Mouse (Mus musculus) layer of hippocampus, postnatal 14 days (tissue): Measurements from ENCODE around the gene Zscan26. TPM values are rescaled to one million over a fixed set of nuclear protein-coding genes. Genes with fewer than 3 reads are reported as not detected.
"Not testable (repeated sequence)": the region's sequence is repeated elsewhere in the genome, so short reads cannot be mapped to it uniquely, and the experiment has no call there.

Source experiments
- DNase-seq, 2 experiments: peaks; one replicate each; pipeline ENCODE4 v3.0.0; 2021 to 2022; ENCODE audit warnings: low spot score in 2 of 2, mixed read lengths in 1 of 2
- long read RNA-seq, 2 experiments: library from polyadenylated mRNA; stranded (forward); transcript quantifications; one replicate each; pipeline ENCODE4 v2.0.0; 2021
- total RNA-seq, 2 experiments: library from RNA; stranded (reverse); gene quantifications; 2 replicates each; pipeline ENCODE4 v1.2.3; 2021

Gene Zscan26
- total RNA-seq, result 10 to 100 TPM; 33.9 to 35.6 TPM
- long read RNA-seq, experiment 1, partial matches to known transcripts, result 0 of 3 reads
- long read RNA-seq, experiment 1, other reads (novel, unspliced or antisense), result 3 of 3 reads
- long read RNA-seq, experiment 2, full-length matches to known transcripts, result 1 of 2 reads
- long read RNA-seq, experiment 2, partial matches to known transcripts, result 0 of 2 reads
- long read RNA-seq, experiment 2, other reads (novel, unspliced or antisense), result 1 of 2 reads

DNA sequence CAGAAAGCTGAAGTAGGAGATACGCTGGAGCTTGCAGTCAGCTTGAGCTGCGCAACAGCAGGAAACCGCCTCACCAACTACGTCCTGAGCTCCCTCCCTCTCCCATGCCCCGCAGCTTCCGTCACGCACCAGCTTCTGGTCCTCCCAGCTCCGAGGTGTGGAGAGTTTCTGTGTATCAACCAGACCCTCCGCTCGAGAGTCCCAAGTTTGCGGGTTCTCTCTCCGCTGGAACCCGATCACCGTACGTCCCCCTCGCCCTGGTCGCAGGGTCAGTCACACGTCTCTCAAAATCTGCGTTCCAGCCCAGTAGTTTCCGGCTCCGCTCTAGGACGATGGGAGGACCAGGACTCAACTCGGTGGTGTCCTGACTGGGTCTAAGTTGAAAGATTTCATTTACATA, at the start of gene Zscan26:
Gene Zscan26 (minus strand): TSS at position 282 of the 400 bp plus-strand sequence.
- DNase-seq, result peak; percentile 84 to 85

DNA sequence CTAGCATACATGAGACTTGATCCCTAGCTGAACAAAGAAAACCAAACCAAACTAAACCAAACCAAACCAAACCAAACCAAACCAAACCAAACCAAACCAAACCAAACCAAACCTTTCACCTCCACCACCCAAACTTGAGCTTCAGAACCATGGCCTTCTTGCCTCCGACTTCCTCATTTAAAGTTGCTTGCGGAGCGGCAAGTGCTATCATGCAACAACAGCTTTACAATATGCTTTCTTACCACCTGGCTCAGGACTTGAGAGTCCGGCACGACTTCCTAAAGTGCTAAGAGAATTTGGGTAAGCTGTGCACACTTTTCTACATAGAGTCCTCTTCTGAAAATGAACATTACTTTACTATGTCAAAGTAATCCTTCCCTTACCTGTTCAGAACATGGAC, 48.8 kb upstream of the Zscan26 start:
- DNase-seq, result no peak

DNA sequence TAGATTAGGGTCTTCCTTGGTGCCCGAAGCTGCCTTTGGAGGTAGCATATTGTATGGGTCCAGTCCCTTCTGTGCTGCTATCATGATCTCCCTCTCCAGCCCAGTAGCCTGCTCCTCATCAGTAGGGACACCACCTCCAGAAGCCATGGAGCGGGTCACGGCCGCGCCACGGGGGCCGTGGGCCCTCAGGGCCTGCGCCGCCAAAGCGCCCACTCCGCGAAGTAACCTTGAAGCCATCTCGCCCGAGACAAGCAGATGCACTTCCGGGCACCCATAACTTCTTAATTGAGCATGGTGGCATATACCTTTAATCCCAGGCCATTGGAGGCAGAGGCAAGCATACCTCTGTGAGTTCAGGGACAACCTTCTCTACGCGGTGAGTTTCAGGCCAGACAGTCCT, 47.7 kb upstream of the Zscan26 start, which contains the start of gene Gm11273:
Gene Gm11273 (minus strand): TSS at position 237 of the 400 bp plus-strand sequence.
- not testable (repeated sequence) for DNase-seq

GRCm38 (mm10) chr13:21495080-21495479, 41.5 kb upstream of the Zscan26 start, which contains the start of gene AK157302:
AK157302 (plus strand) TSS chr13:21495223.
- no peak for DNase-seq

DNA sequence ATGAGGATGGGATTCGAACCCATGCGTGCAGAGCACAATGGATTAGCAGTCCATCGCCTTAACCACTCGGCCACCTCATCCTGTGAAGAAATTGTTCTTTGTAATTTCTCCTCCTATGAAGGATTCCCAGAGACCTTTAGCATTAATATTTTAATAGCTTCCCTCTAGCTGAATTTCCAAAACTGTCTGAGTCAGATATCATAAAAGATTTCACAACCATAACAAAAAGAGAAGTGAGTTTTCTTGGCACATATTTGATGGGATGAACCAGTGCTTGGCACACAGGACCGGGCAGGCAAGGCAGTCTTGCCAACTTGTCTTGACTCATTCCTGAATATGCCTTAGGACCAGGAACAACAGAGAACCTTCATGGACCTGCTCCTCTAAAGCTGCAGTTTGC, 39.3 kb upstream of the Zscan26 start:
- no peak for DNase-seq

DNA sequence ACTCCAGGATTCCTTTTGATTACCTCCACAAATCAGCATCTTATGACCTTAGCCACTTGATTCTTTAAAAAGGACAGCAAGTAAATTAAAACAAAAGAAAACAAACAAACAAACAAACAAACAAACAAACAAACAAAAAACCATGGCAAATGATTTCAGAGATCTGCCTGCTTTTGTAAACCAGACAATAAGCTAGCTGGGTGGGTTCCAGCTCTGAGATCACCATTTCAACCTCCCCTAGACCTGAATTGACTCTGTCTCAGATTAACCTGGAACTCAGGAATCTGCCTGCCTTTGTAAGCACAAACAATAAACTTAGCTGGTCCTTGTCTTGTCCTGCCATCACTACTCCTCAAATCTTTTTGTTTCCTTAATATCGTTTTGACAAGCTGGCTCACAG, 33.4 kb upstream of the Zscan26 start:
- no peak for DNase-seq

- peak; percentile 77 to 84 for DNase-seq
Measured at GRCm38 (mm10) chr13:21478759-21479670, 25.5 kb upstream of the Zscan26 start, which contains the start of the genes Zkscan4 and Gm10065. Zkscan4 (plus strand) TSS chr13:21478907. Gm10065 (minus strand) TSS chr13:21479441.

GRCm38 (mm10) chr13:21472427-21472826, 18.9 kb upstream of the Zscan26 start:
- no peak for DNase-seq

DNA sequence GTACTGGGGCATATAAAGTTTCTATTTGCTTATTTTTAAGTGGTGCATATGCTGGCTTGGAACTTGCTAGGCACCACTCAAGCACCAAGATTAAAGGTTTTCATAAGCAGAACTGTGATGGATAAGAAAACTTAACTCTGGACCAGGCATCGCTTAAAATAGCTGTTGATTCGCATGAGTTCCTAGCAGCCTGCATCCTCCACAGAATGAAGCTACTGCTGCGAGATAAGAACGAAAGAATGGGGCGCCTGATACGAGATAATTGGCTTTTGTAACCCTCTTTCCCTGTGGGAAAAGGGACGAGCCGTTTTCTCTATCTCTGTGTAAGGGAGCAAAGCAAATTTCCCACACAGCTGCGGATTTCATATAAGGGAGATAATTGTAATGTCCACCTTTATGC, 15.6 kb upstream of the Zscan26 start:
- DNase-seq, result no peak

DNA sequence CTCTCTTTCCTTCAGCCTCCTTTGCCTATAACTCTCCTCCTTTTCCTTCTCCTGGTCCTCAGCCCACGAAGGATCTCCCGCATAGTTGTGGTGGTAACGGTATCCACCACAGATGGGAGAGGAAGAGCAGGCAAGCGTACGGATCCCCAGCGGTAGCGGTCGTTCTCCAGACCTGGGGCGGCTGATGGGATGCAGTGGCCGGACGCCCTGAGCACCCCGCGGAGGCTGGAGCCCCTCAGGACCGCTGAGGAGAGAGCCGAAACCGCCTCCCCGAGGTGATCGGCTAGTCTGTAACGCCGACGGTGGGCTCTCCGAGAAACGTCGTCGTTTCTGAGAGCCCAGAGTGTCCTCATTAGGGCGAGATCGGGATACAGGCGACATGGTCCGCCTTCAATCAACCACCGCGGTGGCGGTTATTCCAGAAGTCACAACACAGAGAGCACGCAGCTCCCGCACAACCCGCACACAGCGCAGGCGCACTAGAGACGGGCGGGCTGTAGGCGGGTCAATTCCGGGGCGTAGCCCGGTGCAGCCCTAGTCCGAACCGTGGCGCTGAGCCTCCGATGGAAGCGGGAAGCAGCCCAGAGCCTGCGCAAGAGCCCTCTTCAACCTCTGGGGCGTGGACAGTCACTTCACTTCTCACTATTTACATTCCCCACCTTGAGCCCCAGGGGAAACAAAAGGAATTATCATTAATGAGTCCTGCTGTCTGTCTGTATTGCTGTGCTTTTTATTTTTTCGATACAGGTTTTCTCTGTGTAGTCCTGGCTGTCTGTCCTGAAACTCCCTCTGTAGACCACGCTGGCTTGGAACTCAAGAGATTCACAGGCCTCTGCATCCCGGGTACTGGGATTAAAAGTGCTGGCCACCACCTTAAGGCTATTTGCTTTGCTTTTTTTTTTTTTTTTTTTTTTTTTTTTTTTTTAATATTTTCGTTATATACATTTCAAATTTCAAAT, 14.8 kb upstream of the Zscan26 start, which contains the start of gene Nkapl:
Gene Nkapl (minus strand): TSS at position 449 of the 959 bp plus-strand sequence.
- peak; percentile 61 to 76 for DNase-seq

DNA sequence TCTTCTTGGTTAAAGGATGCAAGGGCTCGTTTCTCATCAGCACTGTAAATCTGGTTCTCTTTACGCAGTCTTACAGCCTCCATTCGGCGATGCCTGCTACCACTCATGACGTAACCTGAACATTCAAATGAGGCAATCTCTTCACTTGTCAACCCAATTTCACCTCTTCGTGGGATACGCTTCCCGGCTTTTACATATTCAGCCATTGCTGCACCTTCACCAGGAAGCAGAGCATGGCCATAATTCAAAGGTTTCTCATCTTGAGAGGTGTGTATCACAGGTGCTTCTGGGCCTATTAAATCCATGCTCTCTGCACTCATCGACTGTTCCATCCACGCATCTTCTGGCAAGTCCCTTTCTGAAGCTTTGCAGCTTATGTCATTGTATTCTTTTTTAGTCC, 13.8 kb upstream of the Zscan26 start:
- DNase-seq, result no peak

DNA sequence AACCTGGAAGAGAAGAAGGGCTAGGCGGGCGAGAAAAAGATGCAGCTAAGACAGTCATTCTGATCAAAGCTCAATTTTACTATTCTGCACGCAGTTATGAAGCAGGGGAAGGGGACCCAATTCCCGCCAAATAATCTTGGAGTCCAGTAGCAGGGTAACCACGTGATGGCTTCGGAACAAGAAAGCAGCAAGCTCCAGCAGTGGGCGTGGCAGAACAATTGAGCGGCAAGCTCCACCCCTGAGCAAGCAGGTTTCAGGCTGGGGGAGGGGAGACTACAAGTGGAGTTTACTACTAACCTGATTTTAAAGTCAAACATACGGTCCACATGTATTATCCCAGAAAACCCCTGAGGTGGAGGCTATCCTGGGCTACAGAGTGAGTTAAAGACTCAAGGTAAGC, 9.0 kb upstream of the Zscan26 start:
- DNase-seq, result not testable (repeated sequence)

- no peak for DNase-seq
Measured at GRCm38 (mm10) chr13:21456347-21456746, 2.8 kb upstream of the Zscan26 start.

DNA sequence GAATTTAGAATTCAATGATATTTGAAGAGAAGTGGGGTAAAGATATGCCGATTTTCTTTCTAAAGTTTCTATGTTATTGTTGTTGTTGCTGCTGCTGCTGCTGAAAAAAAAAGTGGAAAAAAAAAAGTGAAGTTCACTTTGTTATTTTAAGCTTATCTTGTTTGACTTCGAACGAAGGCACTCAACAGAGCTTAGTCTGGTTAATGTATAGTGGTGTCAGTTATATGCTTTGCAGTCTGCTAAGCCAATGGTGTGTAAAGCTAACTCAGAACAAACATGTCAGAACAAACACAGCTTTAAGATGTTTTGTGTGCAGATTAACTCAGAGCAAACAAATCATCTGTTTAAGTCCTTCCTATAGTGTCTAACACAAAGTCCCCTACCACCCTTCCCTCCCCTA, 603 bp upstream of the Zscan26 start:
- no peak for DNase-seq

GRCm38 (mm10) chr13:21453042-21453441, 488 bp downstream of the Zscan26 start:
- no peak for DNase-seq

DNA sequence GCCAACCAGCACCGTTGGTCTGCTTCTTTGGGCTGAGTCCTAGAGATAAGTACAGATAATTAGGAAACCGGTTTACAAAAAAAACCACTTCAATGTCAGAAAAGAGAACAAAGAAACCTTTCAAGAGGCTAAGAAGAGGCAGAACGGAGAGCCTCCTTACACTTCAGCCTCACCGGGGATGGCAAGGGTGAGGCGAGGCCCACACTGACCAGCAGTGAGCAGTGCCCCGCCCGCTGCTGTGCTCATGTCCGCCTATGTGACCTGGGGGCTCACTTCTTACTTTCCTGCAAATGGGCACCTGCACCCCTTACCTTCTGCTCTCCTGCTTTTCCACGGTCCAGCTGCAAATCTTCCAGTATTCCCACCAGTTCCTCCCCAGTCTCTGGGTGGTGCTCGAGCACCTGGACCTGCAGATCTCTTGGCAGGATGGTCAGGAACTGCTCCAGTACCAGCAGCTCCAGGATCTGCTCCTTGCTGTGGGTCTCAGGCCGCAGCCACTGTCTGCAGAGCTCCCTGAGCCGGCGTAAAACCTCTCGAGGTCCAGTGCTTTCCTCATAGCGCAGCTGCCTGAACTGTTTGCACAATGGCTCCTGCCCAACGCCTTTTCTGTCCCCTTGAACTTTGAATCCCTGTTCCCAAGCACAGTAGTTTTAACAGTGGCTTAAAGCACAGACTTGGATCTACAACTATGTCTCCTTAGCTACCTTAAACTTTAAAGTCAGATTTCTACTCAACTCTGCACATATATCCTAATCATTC, 5.5 kb downstream of the Zscan26 start:
- DNase-seq, result no peak

DNA sequence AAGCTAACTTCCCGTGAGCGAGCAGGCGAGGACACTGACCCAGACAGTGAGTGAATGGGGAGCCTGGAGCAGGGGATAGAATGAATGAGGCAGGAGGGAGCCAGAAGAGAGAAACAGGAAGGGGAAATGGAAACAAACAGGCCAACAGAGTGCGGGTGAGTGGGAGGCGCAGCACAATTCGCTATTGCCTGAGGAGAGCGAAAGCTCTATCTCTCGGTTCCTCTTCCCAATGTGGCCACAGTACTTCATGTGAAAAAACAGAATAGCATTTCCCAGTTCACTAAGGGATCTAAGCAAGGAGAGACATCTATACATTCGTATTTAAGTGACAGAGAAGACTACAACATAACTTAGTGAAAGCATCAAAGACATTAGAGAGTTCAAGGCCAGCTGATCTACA, 6.7 kb downstream of the Zscan26 start:
- DNase-seq, result no peak

GRCm38 (mm10) chr13:21441207-21441572, 12.3 kb downstream of the Zscan26 start:
- no peak for DNase-seq

GRCm38 (mm10) chr13:21440503-21441206, 12.9 kb downstream of the Zscan26 start, which contains the start of gene Pgbd1:
Pgbd1 (minus strand) TSS chr13:21441058.
- DNase-seq, result peak; percentile 52 to 77
